ENCODE assay signal across 7 mouse cellular contexts in genomic region chrX:169987368-169987837, GRCm38 (mm10). TPM values are rescaled to one million over a fixed set of nuclear protein-coding genes. Genes with fewer than 3 reads are reported as not detected.
DNase-seq lines count a peak whose midpoint lies in the region; ATAC-seq lines count a peak whose summit lies in the region.
"Not testable (repeated sequence)": the region's sequence is repeated elsewhere in the genome, so short reads cannot be mapped to it uniquely, and the experiment has no call there.

No protein-coding gene starts in this region.

- 87% methylated on average over 28 of the region's 28 CpGs for whole genome bisulfite sequencing in intestine, embryonic 15.5 days
- WGBS in midbrain, embryonic 10.5 days = 87% methylated on average over 28 of the region's 28 CpGs

- peaks cover 22% of the 10 kb centered on the region for H3K9me3 ChIP-seq in intestine, embryonic 15.5 days
- peaks cover 75% of the 10 kb centered on the region for H3K9me3 ChIP-seq in midbrain, embryonic 10.5 days (replicated peaks)

- H3K4me1 ChIP-seq in intestine, embryonic 15.5 days (replicated peaks); midbrain, embryonic 10.5 days: not testable (repeated sequence)

- peaks cover 53% of the 10 kb centered on the region for H3K36me3 ChIP-seq in intestine, embryonic 15.5 days
- H3K36me3 ChIP-seq in midbrain, embryonic 10.5 days = peaks cover 72% of the 10 kb centered on the region

- not testable (repeated sequence) for H3K4me2 ChIP-seq in intestine, embryonic 15.5 days (replicated peaks)

- peak; percentile 23 for ATAC-seq in intestine, embryonic 15.5 days

- intact Hi-C loops in gastrocnemius, postnatal 14 days (cut with DNase I; ENCODE audit: low total_unique reads); left cerebral cortex, postnatal 10 days (cut with DNase I): not testable (repeated sequence)

- H3K9ac ChIP-seq in intestine, embryonic 15.5 days = not testable (repeated sequence)

- not testable (repeated sequence) for H3K4me3 ChIP-seq in intestine, embryonic 15.5 days (replicated peaks); midbrain, embryonic 10.5 days

- not testable (repeated sequence) for H3K27me3 ChIP-seq in intestine, embryonic 15.5 days (replicated peaks); midbrain, embryonic 10.5 days (ENCODE audit: low read depth, poor library complexity, severe bottlenecking)

- H3K27ac ChIP-seq in intestine, embryonic 15.5 days; midbrain, embryonic 10.5 days (replicated peaks): not testable (repeated sequence)

- DNase-seq in adrenal gland, postnatal 14 days = peak; percentile 57
- peak; percentile 34 for DNase-seq in embryo, embryonic 9.5 days (ENCODE audit: extremely low spot score)
- DNase-seq in gastrocnemius, postnatal 14 days = peak; percentile 60
- DNase-seq in left cerebral cortex, postnatal 10 days (ENCODE audit: extremely low spot score in 1 of 2, low spot score in 2 of 2) = peak; percentile 73 to 82
- peak; percentile 43 for DNase-seq in midbrain, embryonic 10.5 days (ENCODE audit: low spot score)
- peak; percentile 62 for DNase-seq in right cerebral cortex, postnatal 14 days

RNA-seq across cellular contexts. Expression of gene Gm21887, which starts 22.1 kb away (rescaled TPM):
- 129 and 342 TPM in 2 replicates for total RNA-seq in adrenal gland, postnatal 14 days (2021)
- total RNA-seq in gastrocnemius, postnatal 14 days (2021) = 10 to 100 TPM; 32.5 to 36.1 TPM
- 123 and 168 TPM in 2 replicates for polyA plus RNA-seq in intestine, embryonic 15.5 days (2015; fragmentation: Nextera tagmentation; extraction: Ambion mirVana)
- 100 to 1,000 TPM; 164 to 223 TPM for total RNA-seq in left cerebral cortex, postnatal 10 days (2021)
- 224 and 306 TPM in 2 replicates for polyA plus RNA-seq in midbrain, embryonic 10.5 days (2016; fragmentation: Nextera tagmentation; extraction: Ambion mirVana)
